Mouse (Mus musculus): ENCODE measurements at regions not wholly inside any gene's neighbourhood (a gene's known extent, or its start where the extent isn't known, plus 50 kb on each side); places are given as distances from the start of the nearest gene placed in this dataset.
A peak's percentile ranks its signal among the peaks of the same experiment; 100 is the strongest.

- DNase-seq: peak; percentile 3
Observed at GRCm38 (mm10) chrX:98051521-98052170, 96.9 kb upstream of the Ar start.

GRCm38 (mm10) chrX:98052811-98053210, 95.8 kb upstream of the Ar start:
- DNase-seq: no peak
